ENCODE assay signal across 1 mouse cellular context in genomic region chr7:4976832-4977231, GRCm38 (mm10).
TF ChIP-seq lines count a peak whose summit lies in the region.

No protein-coding gene starts in this region.

TF ChIP-seq in MEL, 35 proteins besides CTCF, POLR2A, EP300 and RAD21:
- no peak for TF ChIP-seq JUND (IDR thresholded peaks at IDR 0.05; ENCODE audit: low read depth, low read length)
- no peak for TF ChIP-seq TCF12 (IDR thresholded peaks at IDR 0.05; ENCODE audit: low read depth, low read length)
- TF ChIP-seq MAZ (IDR thresholded peaks at IDR 0.05; ENCODE audit: low read depth, low read length), result no peak
- no peak for TF ChIP-seq SMC3 (IDR thresholded peaks at IDR 0.05; ENCODE audit: low read depth, low read length)
- TF ChIP-seq MAX (IDR thresholded peaks at IDR 0.05; ENCODE audit: low read length), result no peak
- no peak for TF ChIP-seq UBTF (IDR thresholded peaks at IDR 0.05; ENCODE audit: borderline replicate concordance, insufficient read depth, low read depth, low read length)
- no peak for TF ChIP-seq POLR2AphosphoS5 (IDR thresholded peaks at IDR 0.05; ENCODE audit: borderline replicate concordance, low read depth, low read length)
- no peak for TF ChIP-seq CHD1 (IDR thresholded peaks at IDR 0.05; ENCODE audit: low read depth, low read length)
